Mouse (Mus musculus) limb, embryonic 15.5 days (tissue): ENCODE data around the gene Eif2s1. TPM values are rescaled to one million over a fixed set of nuclear protein-coding genes. Genes with fewer than 3 reads are reported as not detected.

ENCODE experiments used
- polyA plus RNA-seq: library from polyadenylated mRNA; unstranded; fragments of >200 nt; fragmentation: Nextera tagmentation; extraction: Ambion mirVana; gene quantifications from 2 replicates; pipeline ENCODE4 v1.2.1, GENCODE M21; 2015

The Eif2s1 gene
- polyA plus RNA-seq, 1 experiment from 2014 or later, result 187 TPM

Other genes with a start within 250 kb of the Eif2s1 start
- not detected in 2 replicates for gene Fam71d, start 170.3 kb upstream of the Eif2s1 start, polyA plus RNA-seq
- gene Mpp5, start 112.9 kb upstream of the Eif2s1 start, polyA plus RNA-seq, result 15.6 and 17.5 TPM in 2 replicates
- gene Atp6v1d, start 181 bp upstream of the Eif2s1 start, polyA plus RNA-seq, result 63.8 and 66.9 TPM in 2 replicates
- gene Plek2, start 45.1 kb downstream of the Eif2s1 start, polyA plus RNA-seq, result 7.3 and 8.7 TPM in 2 replicates
- 5.8 and 6.0 TPM in 2 replicates for gene Tmem229b, start 145.8 kb downstream of the Eif2s1 start, polyA plus RNA-seq
- 3.4 TPM in 2 replicates for gene Plekhh1, start 167.3 kb downstream of the Eif2s1 start, polyA plus RNA-seq
- gene Pigh, start 227.8 kb downstream of the Eif2s1 start, polyA plus RNA-seq, result 35.4 and 36.1 TPM in 2 replicates